Mouse (Mus musculus) lung, embryonic 15.5 days (tissue): ENCODE measurements around the gene Ankrd22. TPM values are rescaled to one million over a fixed set of nuclear protein-coding genes. Genes with fewer than 3 reads are reported as not detected.

Experiments
- ATAC-seq: fragments of 200-750 bp; cut with Nextera tagmentation; 2 replicates; pipeline ENCODE4 v1.8.0; 2017; ENCODE audit warnings: moderate number of reproducible peaks, borderline replicate concordance; ENCODE audit not compliant: low FRiP score, low TSS enrichment; ENCODE audit errors: extremely low read depth
- H3K27ac ChIP-seq: fragments of 300-500 bp; sonication (generic); 2 replicates; pipeline ENCODE4 v1.5.1; 2015; ENCODE audit warnings: moderate library complexity, mild to moderate bottlenecking, inconsistent platforms
- H3K27me3 ChIP-seq: fragments of 300-500 bp; sonication (generic); 2 replicates; pipeline ENCODE4 v1.6.1; 2015; ENCODE audit warnings: inconsistent platforms
- H3K36me3 ChIP-seq: fragments of 300-500 bp; sonication (generic); 2 replicates; pipeline ENCODE4 v1.6.1; 2015; ENCODE audit warnings: inconsistent platforms
- H3K4me1 ChIP-seq: fragments of 300-500 bp; sonication (generic); 2 replicates; pipeline ENCODE4 v1.6.1; 2015; ENCODE audit warnings: inconsistent platforms
- H3K4me2 ChIP-seq: fragments of 300-500 bp; sonication (generic); 2 replicates; pipeline ENCODE4 v1.6.1; 2015; ENCODE audit warnings: inconsistent platforms, mild to moderate bottlenecking, moderate library complexity
- H3K4me3 ChIP-seq: fragments of 300-500 bp; sonication (generic); 2 replicates; pipeline ENCODE4 v1.5.1; 2015; ENCODE audit warnings: mild to moderate bottlenecking, inconsistent platforms
- H3K9ac ChIP-seq: fragments of 300-500 bp; sonication (generic); 2 replicates; pipeline ENCODE4 v1.6.1; 2015; ENCODE audit warnings: inconsistent platforms
- H3K9me3 ChIP-seq: fragments of 300-500 bp; sonication (generic); 2 replicates; pipeline ENCODE4 v1.6.1; 2016; ENCODE audit warnings: inconsistent platforms
- WGBS: fragments of 180-500 bp; shearing (Covaris S2); methylation state at CpG from one replicate; pipeline ENCODE4 v1.1.7; 2015; 5-methylcytosine and 5-hydroxymethylcytosine counted together
- polyA plus RNA-seq: library from polyadenylated mRNA; unstranded; fragments of >200 nt; fragmentation: Nextera tagmentation; extraction: Ambion mirVana; gene quantifications from 2 replicates; pipeline ENCODE4 v1.2.1, GENCODE M21; 2015

Gene Ankrd22
- polyA plus RNA-seq, 1 experiment from 2014 or later: 0.67 TPM

DNA sequence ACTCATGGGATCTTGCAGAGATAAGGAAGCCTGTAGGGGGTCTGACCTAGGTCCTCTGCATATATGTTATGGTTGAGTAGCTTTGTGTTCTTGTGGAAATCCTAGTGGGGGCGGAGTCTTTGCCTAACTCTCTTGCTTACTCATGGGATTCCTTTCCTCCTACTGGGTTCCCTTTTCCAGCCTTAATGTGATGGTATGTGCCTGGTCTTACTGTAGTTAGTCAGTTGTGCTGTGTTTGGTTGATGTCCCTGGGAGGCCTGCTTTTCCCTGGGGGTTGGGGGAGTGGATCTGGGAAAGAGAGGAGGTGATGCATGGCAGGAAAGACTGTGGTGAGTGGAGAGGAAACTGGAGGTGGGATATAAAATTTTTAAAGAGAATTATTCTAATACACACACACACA is 32.2 kb upstream of the Ankrd22 start:
- no peak for ATAC-seq
- H3K27me3 ChIP-seq: no peaks in the 10 kb centered on the region
- H3K4me2 ChIP-seq: no peak overlapping the region
- 91% methylated on average over 1 of the region's 1 CpGs for WGBS
- H3K4me3 ChIP-seq: no peak overlapping the region
- no peak overlapping the region for H3K9ac ChIP-seq
- H3K4me1 ChIP-seq: peaks cover 10% of the 10 kb centered on the region; the same call in 1 of the 2 replicates
- no peaks in the 10 kb centered on the region for H3K36me3 ChIP-seq
- H3K9me3 ChIP-seq: no peaks in the 10 kb centered on the region
- no peak overlapping the region for H3K27ac ChIP-seq

DNA sequence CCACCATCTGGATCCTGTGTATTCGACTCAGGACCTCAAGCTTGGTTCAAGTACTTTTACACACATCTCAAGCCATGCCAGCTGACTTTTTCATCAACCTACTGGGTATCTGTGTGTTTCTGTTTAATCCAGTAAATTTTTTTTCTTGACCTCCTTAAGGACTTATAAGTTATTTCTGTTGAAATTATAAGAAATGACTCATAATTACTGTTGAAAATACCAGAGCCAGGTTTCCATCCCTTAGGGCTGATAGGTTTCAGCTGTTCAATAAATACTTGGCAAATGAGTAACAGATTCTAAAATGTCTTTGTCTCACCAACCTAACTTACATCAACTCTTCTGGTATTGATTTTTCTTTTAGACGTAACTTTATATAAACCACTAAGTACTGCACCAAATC is 29.2 kb upstream of the Ankrd22 start:
- no peaks in the 10 kb centered on the region for H3K36me3 ChIP-seq
- H3K4me2 ChIP-seq: no peak overlapping the region
- no peak overlapping the region for H3K4me3 ChIP-seq
- H3K9ac ChIP-seq: no peak overlapping the region
- H3K27me3 ChIP-seq: no peaks in the 10 kb centered on the region
- no peaks in the 10 kb centered on the region for H3K9me3 ChIP-seq
- ATAC-seq: no peak
- 49% methylated on average over 2 of the region's 2 CpGs for WGBS
- H3K4me1 ChIP-seq: peaks cover 15% of the 10 kb centered on the region
- no peak overlapping the region for H3K27ac ChIP-seq

DNA sequence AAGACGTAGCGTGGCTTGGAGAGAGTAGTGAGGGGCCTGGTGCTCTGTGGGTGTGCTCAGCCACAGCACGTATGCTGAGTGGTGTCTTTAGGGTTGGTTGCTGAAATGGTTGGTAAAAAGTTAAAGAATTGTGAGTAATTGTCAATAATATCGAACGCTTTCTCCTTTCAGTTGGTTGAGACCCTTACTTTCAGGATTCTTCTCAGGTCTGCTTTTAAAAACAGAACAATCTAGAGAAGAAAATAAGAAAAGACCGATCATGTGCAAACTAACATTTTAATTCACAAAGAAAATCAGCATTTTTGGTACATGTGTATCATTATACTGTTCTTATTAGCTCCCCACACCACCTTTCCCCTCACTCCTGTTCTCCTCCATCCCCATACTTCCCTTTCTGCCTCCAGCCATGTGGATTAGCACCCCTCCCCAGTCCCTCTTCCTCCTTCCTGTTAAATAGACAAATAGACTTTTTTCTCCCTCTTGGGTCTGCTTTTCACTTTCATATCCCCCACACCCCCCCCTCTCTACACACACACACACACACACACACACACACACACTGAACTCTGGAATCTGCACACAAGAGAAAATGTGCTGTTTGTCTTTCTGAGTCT is 28.4 kb upstream of the Ankrd22 start:
- Histone ChIP-seq H3K27me3 (no peaks in the 10 kb centered on the region), H3K4me2 (peak overlapping the region; percentile 90), H3K4me3 (no peak overlapping the region), H3K4me1 (peaks cover 15% of the 10 kb centered on the region), H3K36me3 (no peaks in the 10 kb centered on the region), H3K9me3 (no peaks in the 10 kb centered on the region), H3K27ac (no peak overlapping the region), H3K9ac (no peak overlapping the region)
- no peak for ATAC-seq
- 90% methylated on average over 6 of the region's 6 CpGs for WGBS

DNA sequence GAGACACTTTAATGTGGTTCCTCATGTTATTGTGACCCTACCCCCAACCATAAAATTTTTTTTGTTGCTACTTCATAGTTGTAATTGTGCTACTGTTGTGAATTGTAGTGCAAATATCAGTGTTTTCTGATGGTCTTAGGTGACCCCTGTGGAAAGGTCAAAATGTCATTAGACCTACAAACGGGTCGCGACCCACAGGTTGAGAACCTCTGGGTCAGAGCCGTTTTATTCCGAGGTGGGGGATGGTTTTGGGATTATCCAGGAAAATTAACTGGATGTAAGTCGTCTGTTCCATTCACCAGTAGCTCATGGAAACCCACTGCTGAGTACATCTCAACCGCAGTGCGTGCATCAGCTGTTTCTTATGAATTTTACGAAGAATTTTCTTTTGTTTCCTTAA is 27.8 kb upstream of the Ankrd22 start:
- ATAC-seq: no peak
- 62% methylated on average over 9 of the region's 9 CpGs for WGBS
- no peaks in the 10 kb centered on the region for H3K36me3 ChIP-seq
- H3K4me1 ChIP-seq: peaks cover 11% of the 10 kb centered on the region
- no peak overlapping the region for H3K27ac ChIP-seq
- no peak overlapping the region for H3K9ac ChIP-seq
- H3K27me3 ChIP-seq: no peaks in the 10 kb centered on the region
- H3K9me3 ChIP-seq: no peaks in the 10 kb centered on the region
- H3K4me2 ChIP-seq: peak overlapping the region; percentile 90
- peak overlapping the region; percentile 67 for H3K4me3 ChIP-seq

DNA sequence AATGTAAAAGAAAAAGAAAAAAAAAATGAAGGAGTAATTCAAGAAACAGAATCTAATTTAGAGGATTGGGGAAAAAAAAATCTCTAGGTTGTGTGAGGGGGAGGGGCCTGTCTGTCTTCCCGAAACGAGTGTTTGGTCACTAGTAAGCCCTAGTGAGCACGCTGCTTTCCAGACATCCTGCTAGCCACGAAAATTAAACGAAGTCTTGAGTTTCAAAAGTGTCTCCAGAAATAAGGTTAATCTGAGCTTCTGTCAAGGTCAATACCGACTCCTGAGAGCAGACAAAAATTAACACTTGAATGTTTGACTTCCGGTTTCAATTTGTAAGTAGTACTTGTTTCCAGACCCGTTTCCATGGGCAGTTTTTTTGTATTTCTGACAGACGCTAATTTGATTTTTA is 27.3 kb upstream of the Ankrd22 start:
- Histone ChIP-seq H3K4me3 (peak overlapping the region; percentile 67), H3K9ac (peak overlapping the region; percentile 54), H3K27ac (no peak overlapping the region), H3K36me3 (no peaks in the 10 kb centered on the region), H3K9me3 (no peaks in the 10 kb centered on the region), H3K4me1 (peaks cover 10% of the 10 kb centered on the region), H3K4me2 (peak overlapping the region; percentile 90), H3K27me3 (no peaks in the 10 kb centered on the region)
- WGBS: 2% methylated on average over 9 of the region's 9 CpGs
- no peak for ATAC-seq

DNA sequence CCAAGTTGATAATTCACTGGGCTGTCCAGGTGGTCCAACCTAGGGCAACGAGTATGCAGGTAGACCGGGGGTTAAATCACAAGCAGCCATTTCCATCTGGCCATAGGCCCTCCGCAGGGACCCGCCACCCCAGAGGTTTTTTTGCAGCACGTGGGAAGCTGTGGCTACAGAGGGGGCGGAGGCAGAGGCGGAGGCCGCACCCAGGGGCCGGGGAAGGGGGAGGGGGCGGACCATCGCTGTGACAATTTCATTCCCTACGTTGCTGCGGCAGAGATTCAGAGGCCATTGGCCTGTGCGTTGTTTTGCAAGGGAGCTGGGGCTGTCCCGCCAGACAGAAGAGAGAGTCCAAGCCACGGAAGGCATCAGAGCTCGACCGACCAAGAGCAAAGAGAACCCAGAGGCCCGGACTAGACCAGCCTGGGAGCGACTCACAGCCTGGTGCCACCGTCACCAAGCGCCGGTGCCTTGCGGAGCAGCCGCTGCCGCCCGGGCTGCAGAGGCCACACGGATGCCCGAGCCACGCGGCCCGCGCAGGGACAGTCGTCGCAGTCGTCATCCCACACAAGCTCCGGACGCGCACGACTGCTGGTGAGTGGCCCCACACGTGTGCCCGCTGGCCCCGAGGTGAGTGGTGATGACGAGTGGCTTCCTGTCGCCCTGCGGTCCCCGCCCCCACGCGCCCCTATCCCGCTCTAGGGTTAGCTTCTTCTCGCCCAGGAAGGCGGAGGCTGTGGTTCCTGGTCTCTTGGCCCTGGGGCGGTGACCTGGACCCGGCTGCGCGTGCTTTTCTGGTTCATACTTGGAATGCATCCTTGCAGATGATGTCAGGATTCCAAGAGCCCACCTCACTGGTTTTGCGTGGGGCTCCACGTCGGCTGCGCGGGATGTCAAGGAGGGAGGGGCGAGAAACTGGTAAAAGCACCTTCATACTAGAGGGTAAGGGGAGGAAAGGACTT is 26.4 kb upstream of the Ankrd22 start, which contains the start of gene Stambpl1:
Gene Stambpl1, plus strand, starts transcription at position 222 of the 956 bp plus-strand sequence.
- ATAC-seq: peak; percentile 84
- no peaks in the 10 kb centered on the region for H3K27me3 ChIP-seq
- peak within 1 kb of the TSS; percentile 51 for H3K27ac ChIP-seq
- H3K4me3 ChIP-seq: peak within 1 kb of the TSS; percentile 67
- H3K4me1 ChIP-seq: peaks cover 10% of the 10 kb centered on the region
- no peaks in the 10 kb centered on the region for H3K36me3 ChIP-seq
- under 1% methylated on average over 62 of the region's 62 CpGs for WGBS
- peak within 1 kb of the TSS; percentile 90 for H3K4me2 ChIP-seq
- H3K9ac ChIP-seq: peak within 1 kb of the TSS; percentile 54
- no peaks in the 10 kb centered on the region for H3K9me3 ChIP-seq

DNA sequence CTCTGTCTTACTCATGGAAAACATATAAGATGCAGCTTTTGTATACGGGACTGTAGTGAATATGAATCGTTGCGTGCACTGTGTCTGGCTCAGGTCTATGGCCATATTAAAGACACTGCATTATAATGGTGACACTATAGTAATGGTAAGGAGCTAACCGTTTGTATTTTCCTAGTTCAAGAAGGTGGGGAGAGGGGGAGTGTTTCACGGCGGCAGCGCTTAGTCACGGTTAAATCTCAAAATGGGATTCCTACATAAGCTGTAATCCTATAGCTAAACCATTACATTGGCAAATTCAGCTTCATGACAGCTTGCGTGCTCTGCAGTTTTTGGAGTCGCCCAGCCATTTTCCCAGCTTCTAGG is 25.8 kb upstream of the Ankrd22 start:
- H3K9ac ChIP-seq: peak overlapping the region; percentile 54
- H3K27me3 ChIP-seq: no peaks in the 10 kb centered on the region
- H3K4me1 ChIP-seq: peaks cover 10% of the 10 kb centered on the region
- 35% methylated on average over 10 of the region's 10 CpGs for WGBS
- peak overlapping the region; percentile 90 for H3K4me2 ChIP-seq
- H3K36me3 ChIP-seq: no peaks in the 10 kb centered on the region
- H3K9me3 ChIP-seq: no peaks in the 10 kb centered on the region
- ATAC-seq: peak; percentile 7; the same call in 1 of the 2 replicates
- peak overlapping the region; percentile 67 for H3K4me3 ChIP-seq
- no peak overlapping the region for H3K27ac ChIP-seq

DNA sequence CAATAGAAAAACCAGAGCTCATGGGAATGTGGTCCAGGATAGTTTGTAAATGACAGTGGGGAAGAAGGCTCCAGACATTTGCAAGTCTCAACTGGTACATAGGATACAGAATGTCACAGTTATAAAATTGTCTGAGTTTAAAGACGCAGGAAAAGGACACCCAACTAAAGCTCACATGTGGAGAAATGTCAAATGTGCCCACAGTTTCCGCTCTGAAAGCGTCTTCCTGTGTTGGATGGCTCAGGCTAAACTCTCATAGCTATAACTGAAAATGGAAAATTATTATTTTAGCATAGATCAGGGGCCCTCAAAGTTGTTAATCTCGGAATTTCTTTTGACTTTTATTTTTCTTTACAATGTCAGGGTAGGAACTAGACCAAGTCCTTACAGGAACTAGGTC is 21.0 kb upstream of the Ankrd22 start:
- no peak overlapping the region for H3K27ac ChIP-seq
- no peaks in the 10 kb centered on the region for H3K36me3 ChIP-seq
- H3K4me3 ChIP-seq: no peak overlapping the region
- no peak for ATAC-seq
- no peaks in the 10 kb centered on the region for H3K9me3 ChIP-seq
- H3K4me2 ChIP-seq: no peak overlapping the region
- H3K4me1 ChIP-seq: peaks cover 3% of the 10 kb centered on the region; the same call in 1 of the 2 replicates
- H3K9ac ChIP-seq: no peak overlapping the region
- 85% methylated on average over 4 of the region's 4 CpGs for WGBS
- no peaks in the 10 kb centered on the region for H3K27me3 ChIP-seq

DNA sequence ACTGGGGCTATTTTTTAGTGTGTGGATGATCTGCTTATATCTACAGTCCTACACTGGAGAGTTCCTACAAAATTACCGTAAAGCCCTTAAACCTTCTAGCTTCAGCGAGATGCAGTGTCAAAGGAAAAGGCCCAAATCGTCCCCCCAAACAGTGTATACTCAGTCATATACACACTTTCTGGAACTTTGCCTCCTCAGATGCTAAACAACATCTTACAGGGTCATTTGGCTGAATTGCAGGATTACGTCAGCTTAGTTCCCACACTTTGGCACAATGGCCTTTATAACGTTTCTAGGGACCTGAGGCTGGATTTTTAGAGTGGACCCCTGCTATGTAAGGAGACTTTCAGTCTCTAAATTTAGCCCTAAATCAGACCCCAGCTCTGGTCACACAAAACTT is 16.6 kb upstream of the Ankrd22 start:
- no peak for ATAC-seq
- Histone ChIP-seq H3K4me1 (no peaks in the 10 kb centered on the region), H3K27ac (no peak overlapping the region), H3K9ac (no peak overlapping the region), H3K4me2 (no peak overlapping the region), H3K9me3 (no peaks in the 10 kb centered on the region), H3K36me3 (no peaks in the 10 kb centered on the region), H3K4me3 (no peak overlapping the region), H3K27me3 (no peaks in the 10 kb centered on the region)
- WGBS: 69% methylated on average over 5 of the region's 5 CpGs

DNA sequence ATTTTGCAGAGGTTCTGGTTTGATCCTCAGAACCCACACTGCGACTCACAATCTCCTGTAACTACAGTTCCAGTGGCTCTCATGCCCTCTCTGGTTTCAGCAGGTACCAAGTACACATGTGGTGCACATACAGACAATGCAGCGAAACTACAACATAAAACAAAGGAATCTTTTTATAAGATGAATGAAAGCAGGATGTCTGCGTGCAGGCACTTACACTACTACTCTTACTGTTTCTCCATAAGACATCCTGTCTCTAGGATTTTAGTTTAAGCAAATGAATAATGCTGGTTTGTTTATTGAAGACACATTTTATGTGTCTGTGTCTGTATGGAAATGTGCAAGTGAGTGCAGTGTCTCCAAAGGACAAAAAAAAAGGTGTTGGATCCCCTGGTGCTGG is 15.4 kb upstream of the Ankrd22 start:
- WGBS: 80% methylated on average over 3 of the region's 3 CpGs
- no peaks in the 10 kb centered on the region for H3K9me3 ChIP-seq
- H3K27ac ChIP-seq: no peak overlapping the region
- no peak for ATAC-seq
- no peaks in the 10 kb centered on the region for H3K4me1 ChIP-seq
- no peaks in the 10 kb centered on the region for H3K27me3 ChIP-seq
- H3K4me2 ChIP-seq: no peak overlapping the region
- no peak overlapping the region for H3K9ac ChIP-seq
- H3K4me3 ChIP-seq: no peak overlapping the region
- H3K36me3 ChIP-seq: no peaks in the 10 kb centered on the region

DNA sequence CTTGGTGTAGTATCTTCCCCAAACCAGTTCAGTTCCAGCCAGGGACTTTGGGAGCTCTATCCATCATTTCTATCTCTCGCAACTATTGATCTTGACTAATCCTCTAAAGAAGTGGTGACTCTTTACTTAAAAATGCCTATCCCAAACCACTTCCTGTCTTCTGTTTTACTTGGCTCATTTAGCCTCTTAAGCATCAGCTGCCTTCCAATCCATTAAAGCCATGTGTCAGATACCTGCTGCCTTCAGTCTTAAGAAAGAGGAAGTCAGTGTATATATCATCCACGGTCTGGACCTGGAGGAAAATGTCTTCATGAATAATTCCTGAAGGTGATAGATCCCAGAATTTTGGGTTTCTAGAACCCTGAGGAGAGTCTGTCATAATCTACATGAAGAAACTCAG is 14.5 kb upstream of the Ankrd22 start:
- Histone ChIP-seq H3K36me3 (no peaks in the 10 kb centered on the region), H3K4me3 (no peak overlapping the region), H3K27me3 (no peaks in the 10 kb centered on the region), H3K4me2 (no peak overlapping the region), H3K9me3 (no peaks in the 10 kb centered on the region), H3K27ac (no peak overlapping the region), H3K4me1 (no peaks in the 10 kb centered on the region), H3K9ac (no peak overlapping the region)
- 65% methylated on average over 2 of the region's 2 CpGs for WGBS
- no peak for ATAC-seq

DNA sequence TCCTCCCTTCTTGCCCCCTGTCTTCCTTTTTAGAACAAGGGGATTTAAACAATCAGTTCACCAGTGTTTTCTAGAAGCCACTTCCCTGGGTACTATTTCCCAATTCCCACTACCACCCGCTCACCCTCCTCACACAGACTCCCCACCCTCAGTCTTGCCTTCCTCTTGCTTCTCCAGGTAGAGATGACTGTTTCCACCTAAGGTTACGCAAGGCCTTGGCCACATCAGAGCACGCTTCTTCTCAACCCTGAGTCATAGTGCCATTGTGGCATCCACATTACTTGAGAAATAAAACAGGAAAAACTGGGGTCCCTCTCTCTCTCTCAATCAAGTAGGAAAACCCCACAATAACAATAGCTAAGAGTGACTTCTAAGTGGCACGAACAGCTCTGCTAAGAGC is 13.3 kb upstream of the Ankrd22 start:
- no peak for ATAC-seq

More for the DNA sequence above, 13.3 kb upstream of the Ankrd22 start:
- Histone ChIP-seq H3K27me3 (no peaks in the 10 kb centered on the region), H3K36me3 (no peaks in the 10 kb centered on the region), H3K9ac (no peak overlapping the region), H3K4me2 (no peak overlapping the region), H3K4me1 (no peaks in the 10 kb centered on the region), H3K27ac (no peak overlapping the region), H3K4me3 (no peak overlapping the region), H3K9me3 (no peaks in the 10 kb centered on the region)
- 81% methylated on average over 4 of the region's 4 CpGs for WGBS
